Mouse (Mus musculus): ENCODE results near the gene Ice2.

Ice2 gene

DNA sequence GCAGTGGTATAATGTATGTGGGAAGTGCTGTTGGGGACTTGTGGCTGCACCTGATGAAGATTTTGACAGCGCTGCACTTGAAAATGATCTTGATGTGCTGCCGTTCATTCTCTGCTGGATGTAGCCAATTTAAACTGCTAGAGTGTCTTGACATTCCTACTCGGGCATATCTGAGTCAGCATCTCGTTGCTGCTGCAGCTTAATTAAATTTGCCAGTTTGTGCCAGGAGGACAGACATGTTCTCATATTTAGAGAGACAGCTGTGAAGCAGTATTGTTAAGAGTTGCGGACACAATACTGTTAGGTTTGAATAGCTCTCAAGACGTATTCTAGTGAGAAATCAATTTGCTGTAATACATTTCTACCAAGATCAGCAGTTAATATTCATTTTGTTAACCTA lies 7.0 kb downstream of the Ice2 start:
- DNase-seq (ENCODE audit: low spot score in 2 of 2), result no peak

DNA sequence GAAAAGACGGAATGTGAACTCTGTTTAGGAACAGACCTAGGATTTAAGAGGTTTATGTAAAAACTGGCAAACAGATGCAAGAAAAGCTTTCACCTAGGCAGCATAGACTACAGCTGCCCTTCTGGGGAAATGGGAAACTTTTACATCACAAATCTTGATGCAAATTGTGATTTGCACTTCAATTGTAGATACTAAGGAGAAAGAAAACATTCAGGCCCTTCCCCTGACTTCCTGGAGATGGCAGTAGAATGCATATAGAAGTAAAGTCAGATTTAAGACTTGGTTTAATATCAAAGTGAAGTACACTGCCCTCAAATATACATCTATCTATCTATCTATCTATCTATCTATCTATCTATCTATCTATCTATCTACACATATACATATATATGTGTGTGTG lies 21.8 kb downstream of the Ice2 start:
- DNase-seq (ENCODE audit: low spot score in 2 of 2), result no peak

DNA sequence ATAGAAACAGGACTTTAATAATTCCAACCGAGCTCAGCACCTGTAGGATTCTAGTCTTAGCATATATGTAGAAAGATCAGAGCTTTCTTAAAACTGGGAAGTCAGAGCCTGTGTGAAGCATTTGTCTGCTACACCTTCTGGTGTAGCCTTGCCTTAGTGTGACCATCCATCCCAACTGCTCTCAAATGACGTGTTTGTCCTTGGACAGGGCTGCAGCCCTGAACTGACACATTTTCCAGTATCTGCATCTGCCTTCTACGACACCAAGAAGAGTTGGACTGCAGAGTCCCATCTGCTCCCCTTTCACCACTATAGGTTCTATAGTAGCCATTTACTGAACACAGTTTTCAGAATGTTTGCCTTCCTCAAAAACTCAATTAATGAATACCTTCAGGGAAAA lies 32.8 kb downstream of the Ice2 start:
- DNase-seq (ENCODE audit: low spot score in 2 of 2), result no peak

DNA sequence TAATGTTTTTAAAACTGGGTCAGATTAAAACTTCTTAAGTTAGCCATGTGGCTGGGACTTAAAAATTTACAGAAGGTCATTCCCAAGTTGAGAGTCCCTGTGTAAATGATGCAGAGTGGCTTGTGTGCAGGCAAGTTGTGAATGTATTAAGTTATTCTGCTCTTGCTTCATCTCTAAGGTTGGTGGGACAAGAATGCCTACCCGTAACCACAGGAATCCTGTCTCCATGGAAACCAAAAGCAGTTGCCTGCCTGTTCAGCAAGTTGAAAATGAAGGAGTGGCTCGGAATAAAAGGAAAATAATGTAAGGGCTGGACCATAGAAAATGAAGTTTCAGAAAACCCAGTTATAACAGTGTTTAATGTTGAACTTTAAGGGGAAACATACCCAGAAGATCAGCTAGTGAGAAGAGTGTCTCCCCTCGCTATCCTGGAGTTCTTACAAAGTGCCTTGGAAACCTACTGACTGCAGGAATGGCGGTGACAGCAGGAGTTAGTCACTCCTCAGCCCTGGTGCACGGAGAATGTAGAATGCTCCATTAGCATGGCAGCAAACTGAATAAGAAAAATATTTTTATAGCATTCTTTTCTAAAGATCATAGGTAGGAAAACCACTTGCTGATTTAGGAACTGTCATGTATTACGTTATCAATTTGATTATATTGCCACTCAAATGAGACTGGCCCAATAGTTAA lies 34.3 kb downstream of the Ice2 start:
- no peak for DNase-seq (ENCODE audit: low spot score in 2 of 2)

DNA sequence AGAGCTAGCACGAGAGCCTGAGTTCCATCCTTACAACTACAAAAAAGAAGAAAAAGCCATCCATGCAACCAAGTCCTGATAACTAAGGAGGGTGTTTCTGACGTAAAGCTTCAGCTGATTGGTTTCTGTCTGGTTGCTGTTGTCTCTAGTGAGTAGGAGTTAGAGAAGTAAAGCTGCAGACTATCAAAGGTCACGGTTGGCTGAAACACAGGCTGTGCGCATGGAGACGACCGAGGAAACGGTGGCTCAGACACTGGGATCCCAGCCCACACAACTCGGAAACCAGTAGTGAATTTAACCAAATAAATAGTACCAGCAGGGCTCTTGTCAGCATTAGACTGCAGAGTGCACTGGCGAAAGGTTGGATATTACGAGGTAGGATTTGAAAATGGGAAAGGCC lies 37.5 kb downstream of the Ice2 start:
- DNase-seq (ENCODE audit: low spot score in 2 of 2), result no peak

DNA sequence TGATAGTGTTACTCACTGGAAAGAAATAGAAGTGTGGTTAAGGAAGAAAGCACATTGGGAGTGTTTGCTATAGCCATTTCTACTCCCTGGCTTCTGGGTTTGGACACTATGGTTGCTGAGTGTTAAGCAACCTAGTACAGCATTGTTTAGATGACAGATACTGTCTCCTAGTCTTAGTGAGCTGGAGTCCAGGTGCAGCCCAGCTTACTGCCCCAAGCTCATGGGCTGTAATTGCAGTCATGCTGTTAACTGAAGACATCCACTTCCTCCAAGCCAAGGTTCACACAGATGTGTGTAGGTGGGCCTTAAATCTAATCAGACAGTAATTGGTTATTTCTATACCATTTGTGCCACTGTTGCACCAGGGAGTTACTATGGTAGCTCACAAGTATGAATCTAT lies 38.0 kb downstream of the Ice2 start:
- no peak for DNase-seq (ENCODE audit: low spot score in 2 of 2)

DNA sequence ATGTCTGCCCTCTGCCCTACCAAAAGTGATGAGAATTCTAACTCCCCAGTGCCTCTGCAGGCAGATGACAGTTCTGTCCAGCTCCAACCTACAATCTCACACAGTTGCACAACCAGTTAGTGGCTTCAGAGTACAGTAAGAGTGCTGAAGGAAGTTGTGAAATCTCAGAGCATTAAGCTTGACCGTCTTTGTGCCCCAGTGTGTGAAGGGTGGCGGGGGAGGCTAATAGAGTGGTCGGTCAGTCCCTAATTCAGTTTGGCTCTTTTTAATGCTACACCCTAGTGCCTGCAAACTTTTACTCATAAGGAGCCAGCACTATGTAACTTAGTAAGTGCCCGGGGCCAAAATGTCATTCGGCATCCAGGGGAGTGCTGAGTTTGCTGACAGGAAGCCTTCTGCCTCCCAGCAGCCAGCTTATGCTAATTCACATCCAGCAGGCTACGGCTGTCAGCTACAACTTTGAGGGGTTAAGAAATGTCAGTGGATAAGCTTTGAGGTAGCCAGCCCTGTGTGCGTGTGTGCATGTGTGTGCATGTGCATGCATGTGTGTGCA lies 42.2 kb downstream of the Ice2 start:
- no peak for DNase-seq (ENCODE audit: low spot score in 2 of 2)

DNA sequence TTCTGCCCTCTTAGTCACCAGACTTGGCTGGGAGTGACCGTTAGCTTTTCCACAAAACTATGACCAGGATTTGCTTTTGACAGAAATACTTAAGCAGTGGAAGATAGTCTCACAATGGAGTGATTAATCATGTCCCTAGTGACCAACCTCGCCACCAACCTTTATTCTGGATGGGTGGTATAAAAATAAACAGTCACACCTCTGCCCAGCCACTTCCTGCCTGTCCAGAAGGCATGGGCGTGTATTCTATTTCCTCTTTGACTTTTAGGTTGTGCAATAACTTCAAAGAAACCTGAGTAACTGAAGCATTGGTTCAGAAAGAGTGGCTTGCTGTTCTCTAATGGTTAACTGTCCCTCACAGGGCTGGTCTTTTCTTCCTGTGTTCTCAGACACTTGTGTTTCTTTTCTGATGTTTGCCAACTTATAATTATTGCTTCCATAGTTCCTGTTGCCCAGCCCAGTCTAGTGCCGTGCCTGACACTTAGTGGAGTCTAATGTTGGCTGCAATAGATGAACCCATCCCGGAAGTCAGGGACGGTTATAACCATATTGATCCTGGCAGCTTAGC lies 44.8 kb downstream of the Ice2 start:
- DNase-seq (ENCODE audit: low spot score in 2 of 2), result no peak

DNA sequence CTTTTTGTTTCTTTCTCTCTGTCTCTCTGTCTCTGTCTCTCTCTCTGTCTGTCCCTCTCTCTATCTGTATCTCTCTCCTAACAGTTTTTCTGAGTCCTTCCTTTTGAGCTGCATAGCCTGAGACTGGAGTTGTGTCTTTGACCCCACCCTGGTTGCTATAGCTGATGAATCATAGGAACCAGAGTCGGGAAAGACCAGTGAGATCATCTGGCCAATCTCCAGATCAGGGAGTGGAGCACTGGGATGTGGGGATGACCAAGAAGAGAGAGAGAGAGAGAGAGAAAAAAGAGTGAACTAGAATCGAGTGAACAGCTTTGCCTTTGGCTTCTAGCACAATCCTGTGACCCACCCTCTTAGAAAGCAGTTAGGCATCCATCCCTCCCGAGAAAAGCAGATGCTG lies 45.5 kb downstream of the Ice2 start:
- peak in 1 of 2 experiments; percentile 40 for DNase-seq (ENCODE audit: low spot score in 2 of 2)

DNA sequence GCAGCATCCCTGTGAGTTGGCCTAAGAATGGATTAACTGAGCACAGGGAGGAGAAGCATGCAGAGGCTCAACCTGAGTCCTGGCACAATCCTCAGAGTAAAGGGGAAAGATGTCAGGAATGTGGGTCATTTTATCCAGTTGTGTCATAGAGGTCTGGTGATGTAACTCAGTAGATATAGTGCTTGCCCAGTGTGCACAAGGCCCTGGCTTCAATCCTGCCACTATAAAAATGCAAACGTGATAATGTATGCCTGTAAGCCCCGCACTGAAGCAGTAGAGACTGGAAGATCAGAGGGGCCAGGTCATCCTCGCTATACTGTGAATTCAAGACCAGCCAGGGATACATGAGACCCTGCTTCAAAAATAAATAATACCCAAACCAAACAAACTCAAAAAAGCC lies 51.1 kb downstream of the Ice2 start:
- no peak for DNase-seq (ENCODE audit: low spot score in 2 of 2)

DNA sequence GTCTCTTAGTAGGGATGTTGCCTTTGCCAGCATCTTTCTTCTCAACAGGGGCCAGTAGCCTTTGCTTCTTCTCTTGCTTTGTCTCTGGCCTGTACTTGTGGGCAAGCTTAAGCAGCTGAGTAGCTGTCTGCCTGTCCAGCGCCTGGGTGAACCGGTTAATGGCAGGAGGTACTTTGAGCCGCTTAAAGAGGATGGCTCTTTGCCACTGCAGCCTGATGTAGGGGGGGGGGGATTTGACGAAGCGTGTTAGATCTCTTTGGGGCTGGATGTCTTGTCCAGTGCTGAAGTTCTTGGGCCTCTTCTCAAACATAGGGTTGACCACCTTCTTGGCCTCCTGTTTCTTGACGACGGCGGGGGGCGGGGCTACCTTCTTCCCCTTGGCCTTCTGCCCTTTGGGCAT lies 52.9 kb downstream of the Ice2 start:
- DNase-seq (ENCODE audit: low spot score in 2 of 2), result no peak

DNA sequence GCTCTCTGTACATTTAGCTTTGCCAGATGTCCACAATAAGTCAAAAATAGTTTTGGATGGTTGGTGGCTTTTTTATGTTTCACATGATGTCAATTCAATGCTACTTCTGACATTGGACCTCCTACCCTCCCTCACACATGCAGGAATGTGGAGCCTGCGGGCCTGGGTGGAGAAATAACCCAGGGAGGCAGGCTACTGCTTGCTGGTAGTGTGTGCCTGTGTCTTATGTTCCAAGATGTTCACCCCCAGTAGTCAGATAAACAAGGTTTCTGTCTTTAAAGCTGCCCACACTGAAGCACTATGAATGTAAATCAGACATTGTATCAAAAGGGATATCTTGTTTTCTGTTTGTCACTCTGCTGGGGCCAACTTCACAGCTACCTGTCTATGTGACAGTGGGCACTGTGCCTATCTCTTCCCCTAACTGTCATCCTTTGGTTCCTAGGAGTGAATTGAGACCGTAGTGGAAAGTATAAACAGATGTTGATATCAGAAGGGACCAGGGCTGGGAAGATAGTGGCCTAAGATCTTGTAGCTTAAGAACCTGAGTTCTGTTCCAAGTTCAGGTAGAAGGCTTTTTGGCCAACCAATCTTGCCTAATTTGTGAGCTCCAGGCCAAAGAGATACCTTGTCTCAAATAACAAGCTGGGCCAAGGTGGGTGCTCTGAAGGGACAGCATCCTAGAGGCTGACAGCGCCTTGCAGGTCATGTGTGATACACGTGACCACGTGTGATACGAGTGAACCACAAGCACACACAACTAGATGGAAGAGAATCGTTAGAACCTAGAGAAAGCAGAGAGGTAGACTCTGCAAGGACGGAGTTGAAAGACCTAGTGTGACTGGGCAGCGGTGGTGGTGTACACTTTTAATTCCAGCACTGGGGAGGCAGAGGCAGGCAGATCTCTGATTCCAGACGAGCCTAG lies 54.4 kb downstream of the Ice2 start:
- DNase-seq (ENCODE audit: low spot score in 2 of 2), result no peak

DNA sequence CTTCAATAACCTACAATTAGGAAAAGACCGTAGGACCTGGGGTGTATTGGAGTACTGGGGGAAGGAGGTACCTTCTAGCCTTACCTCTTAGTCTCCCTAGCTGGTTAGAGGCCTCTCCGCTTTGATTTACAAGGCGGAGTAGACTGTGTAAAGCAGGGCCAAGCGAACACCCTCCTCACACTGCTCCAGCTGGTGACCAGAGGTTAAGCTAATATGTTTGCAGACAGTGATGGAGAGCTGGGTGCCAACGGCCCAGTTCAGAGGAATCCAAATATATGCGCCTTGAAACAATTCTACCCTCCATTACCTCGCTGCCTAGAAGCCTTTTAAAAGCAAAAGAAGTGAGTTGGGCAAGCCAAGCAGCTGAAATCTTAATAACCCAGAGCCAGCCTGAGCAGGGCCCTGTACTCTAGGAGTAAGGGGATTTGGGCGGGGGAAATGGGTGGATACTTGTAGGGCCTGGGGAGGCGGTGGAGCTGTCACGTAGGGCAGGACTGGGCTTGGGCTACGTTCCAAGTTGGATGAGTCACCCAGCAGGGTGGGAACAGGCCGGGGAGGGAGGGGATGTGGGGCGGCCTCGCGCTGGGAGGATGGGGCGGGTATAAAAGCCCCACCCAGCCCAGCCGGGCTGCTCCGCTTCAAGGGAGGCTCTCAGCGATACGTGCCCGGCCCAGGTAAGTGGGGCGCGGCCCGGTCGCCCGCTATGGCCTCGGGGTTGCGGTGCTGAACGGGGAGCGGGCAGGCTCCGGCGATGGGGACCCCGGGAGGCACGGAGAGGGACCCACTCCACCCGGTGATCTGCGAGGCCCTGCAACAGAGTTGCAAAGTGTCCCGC lies 55.6 kb downstream of the Ice2 start, which contains the start of gene Anxa2:
TSS of gene Anxa2 (plus strand) at position 555 of the 835 bp plus-strand sequence.
- peak; percentile 92 to 97 for DNase-seq (ENCODE audit: low spot score in 2 of 2)

DNA sequence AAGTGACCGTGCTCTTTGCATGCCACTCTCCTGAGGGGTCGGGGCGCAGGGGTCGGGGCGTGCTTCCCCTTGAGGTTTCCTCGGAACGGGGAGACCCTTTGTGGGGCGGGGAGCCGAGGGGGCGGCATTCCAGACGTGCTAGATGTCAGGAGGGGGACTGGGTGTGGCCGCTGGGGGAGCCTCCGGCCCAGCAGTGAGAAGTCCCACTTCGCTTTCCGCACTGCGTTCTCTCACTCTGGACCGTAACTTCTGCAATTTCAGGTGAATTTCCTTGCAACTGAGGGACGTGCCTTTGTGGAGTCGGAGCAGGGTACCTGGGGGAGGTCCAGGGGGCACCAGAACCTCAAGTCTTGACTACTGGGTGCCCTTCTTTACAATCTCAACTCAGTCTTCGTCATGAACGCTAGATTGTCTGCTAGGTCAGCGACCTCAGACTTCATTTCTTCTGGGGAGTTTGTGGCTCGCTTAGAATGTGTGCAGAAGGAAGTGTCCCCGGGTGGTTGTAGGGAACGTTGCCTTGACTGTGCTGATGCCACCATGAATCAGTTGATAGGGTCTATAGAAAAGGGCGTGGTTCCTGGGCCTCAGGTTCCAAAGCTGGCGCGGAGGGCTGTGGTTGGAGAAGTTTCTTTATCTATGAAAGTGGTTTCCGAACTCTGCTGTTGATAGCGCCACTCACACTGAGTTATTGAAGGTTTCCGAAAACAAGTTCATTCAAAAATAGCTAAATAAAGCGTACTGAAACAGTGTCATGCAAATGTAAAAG lies 56.4 kb downstream of the Ice2 start:
- peak in 1 of 2 experiments; percentile 64 for DNase-seq (ENCODE audit: low spot score in 2 of 2)

DNA sequence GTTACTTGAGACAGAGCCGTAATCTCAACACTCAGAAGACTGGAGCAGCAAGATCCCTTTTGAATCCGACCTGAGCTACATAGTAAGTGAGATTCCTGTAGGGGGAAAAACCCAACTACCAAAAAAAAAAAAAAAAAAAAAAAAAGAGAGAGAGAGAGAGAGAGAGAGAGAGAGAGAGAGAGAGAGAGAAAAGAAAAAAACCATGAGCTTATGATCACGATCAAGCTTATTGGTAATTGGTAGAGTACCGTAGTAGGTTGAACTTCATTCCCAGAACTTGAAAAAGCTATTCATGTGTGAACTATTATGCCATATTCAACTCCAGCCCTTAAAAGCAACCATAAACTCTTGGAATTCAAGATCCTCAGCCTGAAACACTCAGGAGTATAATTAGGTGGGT lies 57.0 kb downstream of the Ice2 start:
- DNase-seq (ENCODE audit: low spot score in 2 of 2), result no peak

DNA sequence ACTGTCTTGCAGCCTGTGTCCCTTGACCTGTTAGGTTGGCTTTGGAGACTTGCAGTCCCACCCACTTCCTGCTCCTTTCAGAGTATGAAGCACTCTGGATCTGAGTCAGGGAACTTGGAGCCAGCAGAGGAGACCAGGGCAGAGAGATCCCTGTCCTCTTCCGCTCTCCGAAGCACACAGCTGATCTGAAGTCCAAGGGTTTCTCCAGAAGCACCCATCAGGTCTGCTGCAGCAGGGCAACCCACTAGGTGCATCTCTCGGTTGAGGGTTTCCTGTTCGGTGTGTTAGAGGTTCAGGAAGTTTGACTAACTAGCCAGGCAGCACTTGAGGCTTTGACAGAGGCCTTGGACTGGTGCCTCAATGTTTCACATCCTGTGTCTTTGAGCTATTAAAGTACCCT lies 57.7 kb downstream of the Ice2 start:
- no peak for DNase-seq (ENCODE audit: low spot score in 2 of 2)

DNA sequence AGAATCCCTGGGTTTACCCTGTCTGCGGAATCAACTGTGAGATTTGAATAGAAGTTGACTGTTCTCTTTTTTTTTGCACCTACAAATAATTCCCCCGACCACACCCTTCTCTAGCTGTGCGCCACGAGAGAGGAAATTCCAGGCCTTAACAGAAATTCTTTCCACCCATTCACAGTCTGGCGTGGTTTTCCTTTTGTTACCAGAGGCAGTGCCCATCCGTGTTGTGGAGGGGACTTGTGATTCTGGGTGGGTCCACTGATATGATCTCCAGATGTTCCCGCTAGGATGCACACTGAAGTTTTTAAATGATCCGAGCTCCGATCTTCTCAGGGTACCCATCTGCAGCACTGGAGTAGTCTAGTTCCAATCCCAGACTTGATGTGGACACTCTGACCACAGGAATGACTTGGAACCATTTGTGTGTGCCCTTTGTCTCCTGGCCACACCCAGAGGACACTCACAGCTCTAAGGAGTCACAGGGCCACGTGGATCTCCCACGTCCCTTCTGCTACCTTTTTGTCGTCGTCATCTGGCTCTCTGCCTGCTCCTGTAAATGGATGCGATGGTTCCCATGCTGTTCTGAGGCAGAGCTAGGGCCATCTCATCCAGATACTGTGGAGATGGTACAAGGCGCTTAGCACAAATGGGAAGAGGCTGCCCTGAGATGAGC lies 58.8 kb downstream of the Ice2 start:
- no peak for DNase-seq (ENCODE audit: low spot score in 2 of 2)

DNA sequence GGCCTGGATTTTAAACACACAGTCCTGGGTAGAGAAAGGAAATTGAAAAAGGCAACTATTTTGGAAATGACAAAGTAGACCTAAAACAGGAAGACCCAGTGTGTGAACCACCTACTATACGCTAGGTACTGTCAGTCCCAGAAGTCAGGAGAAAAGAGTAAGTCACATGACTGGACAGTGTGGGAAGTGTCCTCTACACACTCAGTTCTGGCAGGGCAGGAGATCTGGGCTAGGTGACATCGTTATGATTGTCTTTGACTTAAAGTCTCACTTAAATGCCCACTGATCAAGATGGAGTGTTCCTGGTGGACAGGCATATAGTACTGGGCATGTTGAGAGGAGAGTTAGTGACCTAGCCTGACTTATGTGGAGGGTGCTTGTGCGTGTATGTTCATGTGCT lies 59.4 kb downstream of the Ice2 start:
- DNase-seq (ENCODE audit: low spot score in 2 of 2), result no peak

DNA sequence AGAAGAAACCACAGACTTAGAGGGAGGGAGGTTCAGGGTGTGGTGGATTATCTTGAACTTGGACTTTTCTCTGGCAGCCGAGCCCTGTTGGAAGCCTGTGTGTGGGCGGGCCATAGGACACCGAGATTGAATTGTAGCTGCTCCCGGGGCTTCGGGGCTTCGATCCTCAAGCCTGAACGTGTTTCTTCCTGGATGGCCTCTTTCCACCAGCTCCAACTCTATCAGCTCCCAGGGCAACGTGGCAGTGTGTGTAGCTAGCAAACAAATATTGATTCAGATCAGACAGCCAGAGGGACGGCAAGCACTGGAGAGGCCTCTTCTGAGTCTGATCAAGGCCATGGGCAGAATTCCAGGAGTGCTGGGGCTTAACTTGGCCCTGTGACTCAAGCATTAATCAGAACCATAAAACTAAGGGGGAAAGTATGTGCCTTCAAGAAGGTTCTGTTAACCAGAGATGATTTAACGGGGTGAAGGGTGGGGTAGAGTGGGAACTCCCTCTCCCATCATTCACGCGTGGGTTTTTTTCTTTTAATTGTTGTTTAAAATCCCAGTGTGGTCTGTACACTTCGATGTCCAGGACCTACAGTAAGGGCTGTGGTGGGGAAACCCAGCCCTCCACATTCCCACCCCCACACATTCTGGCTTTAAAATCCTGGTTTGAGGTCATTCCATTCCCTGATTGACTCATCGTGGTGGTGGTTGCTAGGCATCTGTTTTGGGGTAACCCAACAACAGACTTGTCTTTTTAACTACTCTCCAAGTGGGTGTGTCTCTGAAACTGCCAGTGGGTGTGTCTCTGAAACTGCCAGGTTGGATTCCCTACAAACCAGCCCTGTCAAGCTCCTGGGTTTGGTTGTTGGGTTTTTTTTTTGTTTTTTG lies 60.3 kb downstream of the Ice2 start:
- DNase-seq (ENCODE audit: low spot score in 2 of 2), result peak; percentile 83 to 84
